Mouse (Mus musculus) hindbrain, embryonic 10.5 days (tissue): Measurements from ENCODE around the gene Chadl. TPM values are rescaled to one million over a fixed set of nuclear protein-coding genes. Genes with fewer than 3 reads are reported as not detected.

Experiments
- DNase-seq: peaks from one replicate; pipeline ENCODE4 v3.0.0-alpha.2; 2017; ENCODE audit warnings: low spot score
- H3K27ac ChIP-seq: fragments of 300-500 bp; sonication (generic); 2 replicates; pipeline ENCODE4 v1.5.1; 2016; ENCODE audit warnings: mild to moderate bottlenecking, moderate library complexity
- H3K27me3 ChIP-seq: fragments of 300-500 bp; sonication (generic); 2 replicates; pipeline ENCODE4 v1.6.1; 2016; ENCODE audit warnings: mild to moderate bottlenecking; ENCODE audit not compliant: poor library complexity, insufficient read depth, severe bottlenecking
- H3K36me3 ChIP-seq: fragments of 300-500 bp; sonication (generic); 2 replicates; pipeline ENCODE4 v1.6.1; 2016; ENCODE audit warnings: mild to moderate bottlenecking, moderate library complexity
- H3K4me1 ChIP-seq: fragments of 300-500 bp; sonication (generic); replicated peaks from 2 replicates; pipeline ENCODE4 v1.6.1; 2016; ENCODE audit warnings: mild to moderate bottlenecking
- H3K4me3 ChIP-seq: fragments of 300-500 bp; sonication (generic); 2 replicates; pipeline ENCODE4 v1.5.1; 2016; ENCODE audit warnings: mild to moderate bottlenecking, moderate library complexity
- H3K9me3 ChIP-seq: fragments of 300-500 bp; sonication (generic); 2 replicates; pipeline ENCODE4 v1.6.1; 2016; ENCODE audit warnings: mild to moderate bottlenecking, moderate library complexity
- WGBS: fragments of 180-500 bp; shearing (Covaris S2); methylation state at CpG from one replicate; pipeline ENCODE4 v1.1.7; 2016; 5-methylcytosine and 5-hydroxymethylcytosine counted together
- polyA plus RNA-seq: library from polyadenylated mRNA; unstranded; fragments of >200 nt; fragmentation: Nextera tagmentation; extraction: Ambion mirVana; gene quantifications from 2 replicates; pipeline ENCODE4 v1.2.1, GENCODE M21; 2016

Gene Chadl
- polyA plus RNA-seq, 1 experiment from 2014 or later = 2.5 TPM

DNA sequence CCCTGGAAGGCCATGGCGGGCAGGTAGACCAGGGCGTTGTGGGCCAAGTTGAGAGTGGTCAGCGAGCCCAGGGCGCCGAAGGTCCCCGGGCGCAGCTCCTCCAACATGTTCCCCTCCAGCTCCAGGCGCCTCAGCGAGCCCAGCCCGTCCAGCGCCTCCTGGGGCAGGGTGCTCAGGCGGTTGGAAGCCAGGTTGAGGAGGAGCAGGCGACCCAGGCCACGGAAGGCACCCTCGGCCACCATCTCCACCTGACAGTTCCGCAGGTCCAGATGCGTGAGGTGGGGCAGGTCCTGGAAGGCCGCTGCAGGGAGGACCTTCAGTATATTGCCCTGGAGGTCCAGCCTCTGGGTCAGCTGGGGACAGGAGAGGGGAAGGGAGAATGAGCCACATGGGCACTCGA is 2.2 kb downstream of the Chadl start:
- Histone ChIP-seq H3K4me3 (peak overlapping the region; percentile 72), H3K27ac (peak overlapping the region; percentile 88; the same call in 1 of the 2 replicates), H3K4me1 (peaks cover 30% of the 10 kb centered on the region), H3K36me3 (no peaks in the 10 kb centered on the region), H3K27me3 (peaks cover 63% of the 10 kb centered on the region), H3K9me3 (0 out of 2 replicates have a peak, but pooled peaks cover 3% of the 10 kb centered on the region)
- no peak for DNase-seq
- WGBS = 28% methylated on average over 19 of the region's 19 CpGs

DNA sequence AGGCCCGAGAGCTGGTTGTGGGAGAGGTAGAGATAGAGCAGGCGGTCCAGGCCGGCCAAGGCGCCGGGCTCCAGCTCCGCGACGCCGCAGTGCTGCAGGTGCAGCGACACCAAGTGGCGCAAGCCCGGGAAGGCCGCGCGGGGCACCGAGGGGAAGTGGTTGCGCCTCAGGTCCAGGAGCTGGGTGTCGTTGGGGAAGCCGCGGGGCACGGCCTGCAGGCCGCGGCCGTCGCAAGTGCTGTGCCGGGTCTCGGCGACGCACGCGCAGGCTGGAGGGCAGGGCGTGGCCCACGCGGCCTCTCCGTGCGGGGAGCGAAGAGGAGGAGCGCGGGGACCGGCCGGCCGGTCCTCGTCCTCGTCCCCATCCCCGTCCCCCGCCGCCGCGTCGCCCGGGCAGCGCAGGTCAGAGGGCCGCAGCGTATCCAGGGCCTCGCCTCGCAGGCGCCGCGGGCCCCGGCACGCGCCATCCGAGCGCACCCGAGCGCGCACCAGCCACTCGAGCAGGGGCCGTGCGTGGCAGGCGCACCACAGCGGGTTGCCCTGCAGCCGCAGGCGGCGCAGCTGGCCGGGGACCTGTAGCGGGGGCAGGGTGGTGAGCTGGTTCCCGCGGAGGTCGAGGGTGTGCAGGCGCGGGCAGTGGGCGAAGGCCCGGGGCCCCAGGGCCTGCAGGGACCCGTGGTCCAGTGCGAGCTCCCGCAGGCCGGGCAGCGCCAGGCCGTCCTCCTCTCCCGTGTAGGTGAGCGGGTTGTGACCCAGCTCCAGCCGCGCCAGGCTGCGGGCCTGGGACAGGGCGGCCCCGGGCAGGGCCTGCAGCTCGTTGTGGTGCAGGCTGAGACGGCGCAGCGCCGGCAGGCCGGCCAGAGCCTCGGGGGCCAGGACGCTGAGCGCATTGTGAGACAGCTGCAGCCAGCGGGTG is 2.9 kb downstream of the Chadl start:
- Histone ChIP-seq H3K36me3 (0 out of 2 replicates have a peak, but pooled peaks cover 6% of the 10 kb centered on the region), H3K4me3 (peak overlapping the region; percentile 72), H3K4me1 (peaks cover 30% of the 10 kb centered on the region), H3K27me3 (peaks cover 63% of the 10 kb centered on the region), H3K9me3 (0 out of 2 replicates have a peak, but pooled peaks cover 3% of the 10 kb centered on the region), H3K27ac (peak overlapping the region; percentile 88)
- DNase-seq = peak; percentile 89
- WGBS = under 1% methylated on average over 107 of the region's 107 CpGs

DNA sequence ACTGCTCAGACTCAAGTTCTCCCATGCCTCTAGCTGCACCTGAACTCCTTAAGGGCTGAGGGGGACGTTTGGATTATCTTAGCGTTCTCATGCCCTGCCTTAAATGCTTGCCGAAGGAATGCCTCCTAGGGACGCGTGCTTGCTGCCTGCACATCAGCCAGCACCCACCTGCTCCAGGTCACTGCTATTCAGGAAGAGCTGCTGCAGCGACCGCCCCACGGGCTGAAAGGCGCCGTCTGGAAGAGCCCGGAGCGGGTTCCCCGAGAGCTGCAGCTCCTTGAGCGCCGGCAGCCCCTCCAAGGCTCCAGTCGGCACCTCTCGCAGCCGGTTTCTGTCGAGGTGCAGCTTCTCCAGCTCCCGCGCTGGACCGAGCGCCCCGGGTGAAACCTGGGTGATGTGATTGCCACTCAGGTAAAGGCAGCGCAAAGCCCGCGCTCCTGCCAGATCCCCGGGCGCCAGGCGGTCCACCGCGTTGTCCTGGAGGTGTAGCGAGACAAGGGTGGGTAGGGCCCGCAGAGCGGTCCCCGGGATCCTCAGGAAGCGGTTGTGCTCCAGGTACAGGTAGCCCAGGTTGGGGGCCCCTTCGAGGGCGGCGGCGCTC is 3.6 kb downstream of the Chadl start:
- WGBS = 5% methylated on average over 41 of the region's 41 CpGs
- Histone ChIP-seq H3K27ac (peak overlapping the region; percentile 88), H3K4me3 (peak overlapping the region; percentile 72), H3K9me3 (0 out of 2 replicates have a peak, but pooled peaks cover 3% of the 10 kb centered on the region), H3K27me3 (peaks cover 63% of the 10 kb centered on the region), H3K36me3 (peaks cover 12% of the 10 kb centered on the region), H3K4me1 (peaks cover 30% of the 10 kb centered on the region)
- no peak for DNase-seq

DNA sequence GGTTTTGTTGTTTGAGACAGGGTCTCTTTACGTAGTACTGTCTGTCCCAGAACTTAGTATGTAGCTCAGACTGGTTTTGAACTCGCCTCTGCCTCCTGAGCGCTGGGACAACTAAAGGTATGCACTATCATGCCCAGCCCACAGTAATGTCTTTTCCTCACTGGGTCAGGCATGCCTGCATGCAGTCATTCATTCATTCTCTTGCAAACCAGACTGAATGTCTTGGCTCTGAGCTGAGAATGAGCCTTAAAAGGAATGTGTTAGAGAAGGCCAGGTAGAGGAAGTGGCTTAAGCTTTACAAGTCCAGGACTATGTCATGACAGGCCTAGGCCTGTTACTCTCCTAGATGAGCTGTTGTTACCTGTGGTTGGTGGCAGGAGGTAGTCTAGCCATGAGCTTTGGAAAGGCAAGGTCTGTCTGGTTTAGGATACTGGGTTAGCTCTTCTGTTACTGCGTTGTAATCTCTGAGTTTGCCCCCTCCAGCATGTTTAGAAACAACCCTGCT is 16.7 kb downstream of the Chadl start:
- no peak for DNase-seq
- Histone ChIP-seq H3K4me1 (no peaks in the 10 kb centered on the region), H3K4me3 (no peak overlapping the region), H3K27ac (no peak overlapping the region), H3K36me3 (peaks cover 97% of the 10 kb centered on the region), H3K9me3 (no peaks in the 10 kb centered on the region), H3K27me3 (no peaks in the 10 kb centered on the region)
- WGBS = 97% methylated on average over 4 of the region's 4 CpGs

DNA sequence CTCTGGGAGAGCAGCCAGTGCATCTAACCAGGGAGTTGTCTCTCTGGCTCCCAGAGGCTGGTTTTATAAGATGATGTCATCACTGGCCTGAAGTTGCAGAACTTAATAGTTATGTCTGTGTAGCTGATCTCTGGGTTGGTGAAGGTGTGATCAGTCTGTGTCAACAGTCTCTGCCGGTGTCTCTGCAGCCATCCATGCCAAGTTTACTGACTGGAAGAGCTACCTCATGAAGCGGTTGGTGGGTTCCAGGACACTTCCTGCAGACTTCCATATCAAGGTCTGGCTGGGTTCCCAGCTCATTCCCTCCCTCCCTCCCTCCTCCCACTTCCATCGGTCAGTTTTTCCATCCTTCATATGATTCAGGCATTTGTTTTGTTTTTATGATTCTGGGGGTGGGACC is 20.4 kb downstream of the Chadl start:
- no peak for DNase-seq
- Histone ChIP-seq H3K9me3 (no peaks in the 10 kb centered on the region), H3K27me3 (no peaks in the 10 kb centered on the region), H3K27ac (no peak overlapping the region), H3K36me3 (peaks cover 89% of the 10 kb centered on the region), H3K4me3 (no peak overlapping the region), H3K4me1 (no peaks in the 10 kb centered on the region)
- WGBS = 91% methylated on average over 3 of the region's 3 CpGs

DNA sequence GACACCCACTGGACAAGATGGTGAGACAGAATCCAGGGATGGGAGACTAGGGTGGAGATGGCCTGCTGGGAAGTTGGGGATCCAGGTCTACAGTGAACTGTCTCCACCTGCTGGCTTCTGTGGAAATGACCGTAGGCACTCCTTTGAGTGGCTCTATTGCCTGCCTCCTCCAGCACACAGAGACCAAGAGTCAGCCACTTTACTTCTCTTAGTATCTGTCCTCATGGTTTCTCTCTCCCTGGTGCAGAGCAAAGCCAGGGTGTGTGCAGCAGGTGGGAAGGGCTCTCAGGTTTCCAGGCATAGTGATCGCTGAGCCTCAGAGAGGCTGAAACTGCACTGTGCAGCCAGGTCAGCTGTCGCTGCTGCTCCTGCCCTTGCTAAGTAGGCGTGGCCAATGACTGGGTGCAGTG is 26.9 kb downstream of the Chadl start:
- no peaks in the 10 kb centered on the region for H3K9me3 ChIP-seq
- DNase-seq = peak; percentile 40
- no peaks in the 10 kb centered on the region for H3K27me3 ChIP-seq
- 89% methylated on average over 4 of the region's 4 CpGs for WGBS
- peaks cover 76% of the 10 kb centered on the region for H3K36me3 ChIP-seq
- no peak overlapping the region for H3K27ac ChIP-seq
- H3K4me1 ChIP-seq = peaks cover under 1% of the 10 kb centered on the region; the same call in 1 of the 2 replicates
- no peak overlapping the region for H3K4me3 ChIP-seq

DNA sequence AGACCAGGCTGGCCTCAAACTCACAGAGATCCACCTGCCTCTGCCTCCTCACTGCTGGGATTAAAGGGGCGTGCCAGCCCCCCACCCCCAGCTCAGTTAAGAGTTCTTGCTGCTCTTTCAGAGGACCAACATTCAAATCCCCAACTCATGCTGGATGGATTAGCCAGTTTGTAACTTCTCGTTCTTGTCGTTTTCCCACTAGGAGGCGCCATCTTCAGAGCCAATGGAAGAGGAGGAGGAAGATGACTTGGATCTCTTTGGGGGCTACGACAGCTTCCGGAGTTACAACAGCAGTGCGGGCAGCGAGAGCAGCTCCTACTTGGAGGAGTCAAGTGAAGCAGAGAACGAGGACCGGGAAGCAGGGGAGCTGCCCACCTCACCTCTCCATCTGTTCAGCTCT is 30.1 kb downstream of the Chadl start:
- Histone ChIP-seq H3K27me3 (no peaks in the 10 kb centered on the region), H3K4me3 (no peak overlapping the region), H3K9me3 (no peaks in the 10 kb centered on the region), H3K27ac (no peak overlapping the region), H3K4me1 (peaks cover 14% of the 10 kb centered on the region), H3K36me3 (peaks cover 51% of the 10 kb centered on the region)
- no peak for DNase-seq
- WGBS = 88% methylated on average over 10 of the region's 10 CpGs

DNA sequence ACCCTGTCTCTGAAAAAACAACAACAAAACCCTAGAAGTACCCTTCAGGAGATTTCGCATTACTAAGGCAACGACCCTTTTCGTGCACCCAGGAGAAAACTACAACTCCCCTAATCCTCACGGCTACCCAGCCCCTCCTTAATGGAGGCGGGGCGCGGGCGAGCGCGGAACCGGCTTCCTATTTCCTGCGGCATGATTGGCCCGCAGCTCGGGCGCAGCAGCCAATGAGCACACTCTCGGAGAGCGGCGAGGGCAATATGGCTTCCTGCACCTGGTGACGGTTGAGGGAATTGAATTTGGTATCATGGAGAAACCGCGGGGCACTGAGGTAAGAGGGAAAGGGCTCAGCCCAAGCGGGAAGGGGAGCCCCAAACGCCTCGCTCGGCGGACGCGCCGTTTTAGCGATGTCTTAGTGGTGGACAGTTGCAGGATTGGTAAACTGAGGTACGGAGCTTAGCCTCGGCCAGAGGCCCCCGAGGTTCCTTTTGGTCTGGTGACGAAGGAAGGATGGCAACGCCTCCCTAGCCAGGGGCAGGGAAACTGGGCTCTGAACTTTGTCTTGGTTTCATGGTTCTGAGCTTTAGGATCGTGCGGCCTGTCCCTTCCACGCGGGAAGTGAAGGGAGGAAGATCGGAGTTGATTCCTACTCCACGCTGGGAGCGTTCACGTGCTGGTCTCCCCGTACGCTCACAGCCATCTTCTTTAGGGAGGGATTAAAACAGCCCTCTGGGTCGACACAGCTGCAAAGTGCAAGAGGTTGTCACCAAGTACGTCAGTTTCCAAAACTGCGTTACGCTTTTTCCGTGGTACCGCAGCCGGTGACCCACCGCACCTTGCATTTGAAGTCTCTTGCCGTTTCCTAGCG is 33.2 kb downstream of the Chadl start, which contains the start of gene L3mbtl2:
Gene L3mbtl2, plus strand, starts transcription at position 193 of the 865 bp plus-strand sequence.
- Histone ChIP-seq H3K36me3 (peaks cover 22% of the 10 kb centered on the region), H3K27ac (peak within 1 kb of the TSS; percentile 89), H3K27me3 (no peaks in the 10 kb centered on the region), H3K4me3 (peak within 1 kb of the TSS; percentile 91), H3K9me3 (no peaks in the 10 kb centered on the region), H3K4me1 (peaks cover 14% of the 10 kb centered on the region)
- WGBS = under 1% methylated on average over 55 of the region's 55 CpGs
- peak; percentile 93 for DNase-seq

DNA sequence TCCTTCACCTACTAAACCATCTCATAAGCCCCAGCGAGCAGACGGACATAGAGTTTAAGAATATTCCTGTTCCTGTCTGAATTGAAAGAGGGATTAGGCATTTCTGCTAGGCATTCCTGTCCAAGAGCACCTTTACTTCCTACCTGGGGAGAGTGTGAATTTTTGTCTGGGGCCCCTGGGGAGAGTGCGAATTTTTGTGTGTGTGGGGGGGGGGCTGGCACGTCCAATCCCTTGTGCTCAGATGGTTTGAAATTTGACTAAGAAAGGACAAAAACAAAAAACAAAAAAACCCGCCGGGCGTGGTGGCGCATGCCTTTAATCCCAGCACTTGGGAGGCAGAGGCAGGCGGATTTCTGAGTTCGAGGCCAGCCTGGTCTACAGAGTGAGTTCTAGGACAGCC is 33.8 kb downstream of the Chadl start:
- WGBS = 65% methylated on average over 10 of the region's 10 CpGs
- no peaks in the 10 kb centered on the region for H3K27me3 ChIP-seq
- peaks cover 14% of the 10 kb centered on the region for H3K4me1 ChIP-seq
- H3K36me3 ChIP-seq = peaks cover 16% of the 10 kb centered on the region
- peak overlapping the region; percentile 89; the same call in 1 of the 2 replicates for H3K27ac ChIP-seq
- DNase-seq = no peak
- peak overlapping the region; percentile 91 for H3K4me3 ChIP-seq
- no peaks in the 10 kb centered on the region for H3K9me3 ChIP-seq

DNA sequence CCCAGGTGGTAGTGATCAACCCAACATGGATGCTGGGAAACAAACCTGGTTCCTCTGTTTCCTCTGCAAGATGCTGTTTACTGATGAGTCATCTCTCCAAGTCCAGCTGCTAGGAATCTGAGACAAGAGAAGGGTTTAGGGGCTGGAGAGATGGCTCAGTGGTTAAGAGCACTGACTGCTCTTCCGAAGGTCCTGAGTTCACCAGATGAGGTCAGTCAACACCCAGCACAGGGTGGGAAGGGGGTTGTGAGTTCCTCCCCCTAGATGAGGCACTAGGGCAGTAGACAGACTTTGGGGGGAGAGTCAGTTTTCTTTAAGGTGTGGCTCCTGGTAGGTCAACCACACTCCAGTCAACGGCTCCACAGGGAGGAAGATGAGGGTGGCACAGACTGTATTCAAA is 35.4 kb downstream of the Chadl start:
- 95% methylated on average over 2 of the region's 2 CpGs for WGBS
- Histone ChIP-seq H3K27me3 (no peaks in the 10 kb centered on the region), H3K9me3 (no peaks in the 10 kb centered on the region), H3K36me3 (peaks cover under 1% of the 10 kb centered on the region; the same call in 1 of the 2 replicates), H3K4me3 (no peak overlapping the region), H3K4me1 (peaks cover 14% of the 10 kb centered on the region), H3K27ac (no peak overlapping the region)
- no peak for DNase-seq

DNA sequence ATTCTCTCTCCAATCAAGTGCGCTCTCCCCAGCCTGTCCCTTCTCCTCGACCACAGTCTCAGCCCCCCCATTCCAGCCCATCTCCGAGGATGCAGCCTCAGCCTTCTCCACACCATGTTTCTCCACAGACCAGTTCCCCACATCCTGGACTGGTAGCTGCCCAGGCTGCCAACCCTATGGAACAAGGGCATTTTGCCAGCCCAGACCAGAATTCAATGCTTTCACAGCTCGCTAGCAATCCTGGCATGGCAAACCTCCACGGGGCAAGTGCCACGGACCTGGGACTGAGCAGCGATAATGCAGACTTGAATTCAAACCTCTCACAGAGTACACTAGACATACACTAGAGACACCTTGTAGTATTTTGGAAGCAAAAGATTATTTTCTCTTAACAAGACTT is 46.5 kb downstream of the Chadl start:
- no peak for DNase-seq
- peaks cover 71% of the 10 kb centered on the region for H3K36me3 ChIP-seq
- H3K27ac ChIP-seq = no peak overlapping the region

More for the DNA sequence above, 46.5 kb downstream of the Chadl start:
- 94% methylated on average over 7 of the region's 7 CpGs for WGBS
- no peaks in the 10 kb centered on the region for H3K27me3 ChIP-seq
- no peaks in the 10 kb centered on the region for H3K4me1 ChIP-seq
- no peaks in the 10 kb centered on the region for H3K9me3 ChIP-seq
- no peak overlapping the region for H3K4me3 ChIP-seq
